Mouse (Mus musculus): Measurements from ENCODE around the gene Jaml.
"Not testable (repeated sequence)": the region's sequence is repeated elsewhere in the genome, so short reads cannot be mapped to it uniquely, and the experiment has no call there.

Gene Jaml

GRCm38 (mm10) chr9:45079011-45079410, at the start of gene Jaml:
Gene Jaml (plus strand): TSS chr9:45079183.
- no peak for DNase-seq (ENCODE audit: low read depth, low spot score)

GRCm38 (mm10) chr9:45030341-45030740, 48.6 kb upstream of the Jaml start:
- DNase-seq (ENCODE audit: low read depth, low spot score) = no peak

DNA sequence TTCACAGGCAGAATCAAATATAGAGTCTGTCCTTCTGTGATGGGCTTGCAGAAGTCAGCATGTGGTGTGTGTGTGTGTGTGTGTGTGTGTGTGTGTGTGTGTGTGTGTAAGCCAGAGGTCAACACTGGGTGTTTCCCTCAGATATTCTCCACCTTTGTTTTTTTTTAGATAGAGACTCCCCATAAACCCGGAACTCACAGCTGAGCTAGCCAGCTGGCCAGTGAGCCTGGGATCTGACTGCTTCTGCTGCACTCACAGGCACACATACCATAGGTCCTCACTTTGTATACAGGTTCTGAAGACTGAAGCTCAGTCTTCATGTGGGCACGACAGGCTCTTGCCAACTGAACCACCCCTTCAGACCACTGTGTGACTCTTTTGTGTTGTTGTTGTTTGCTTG, 46.7 kb upstream of the Jaml start:
- DNase-seq (ENCODE audit: low read depth, low spot score) = no peak

GRCm38 (mm10) chr9:45034526-45034925, 44.5 kb upstream of the Jaml start:
- DNase-seq (ENCODE audit: low read depth, low spot score) = no peak

DNA sequence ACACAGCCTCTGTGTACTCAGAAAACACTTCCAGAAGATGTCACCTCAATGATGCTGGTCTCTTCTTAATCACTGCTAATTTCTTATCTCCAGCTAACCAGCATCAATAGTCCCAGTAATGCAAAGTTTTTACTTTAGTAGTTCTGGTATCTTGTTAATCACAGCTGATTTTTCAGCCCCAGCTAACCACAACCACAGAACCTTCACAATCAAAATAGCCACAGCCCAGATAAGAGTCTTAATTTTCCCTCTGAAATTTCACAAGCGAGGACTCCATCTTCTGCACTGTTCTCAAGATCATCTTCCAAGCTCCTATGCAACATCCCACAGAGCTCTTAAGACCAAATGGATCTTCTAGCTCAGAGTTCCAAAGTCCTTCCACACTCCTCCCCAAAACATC, 41.2 kb upstream of the Jaml start:
- DNase-seq (ENCODE audit: low read depth, low spot score) = not testable (repeated sequence)

DNA sequence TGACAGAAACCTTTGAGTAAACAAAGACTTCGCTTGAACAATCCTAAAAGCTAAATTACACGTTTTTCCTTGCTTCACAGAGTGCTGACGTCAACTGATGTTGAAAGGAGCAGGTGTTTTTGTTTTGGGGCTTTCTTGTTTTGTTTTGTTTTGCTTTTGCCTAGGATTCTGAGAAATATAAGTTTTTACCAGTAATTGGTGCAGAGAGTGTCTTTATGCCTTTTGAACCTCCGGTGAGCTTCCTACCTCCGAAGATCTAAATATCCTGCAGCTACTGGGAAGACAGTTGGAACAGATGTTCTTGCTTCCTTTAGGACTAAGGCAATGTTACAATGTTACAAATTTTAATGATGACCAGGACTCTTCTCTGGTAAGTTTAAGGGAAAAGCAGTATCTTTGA, 39.5 kb upstream of the Jaml start, which contains the start of gene Mpzl2:
TSS of gene Mpzl2 (plus strand) at position 301 of the 400 bp plus-strand sequence.
- DNase-seq (ENCODE audit: low read depth, low spot score) = no peak

DNA sequence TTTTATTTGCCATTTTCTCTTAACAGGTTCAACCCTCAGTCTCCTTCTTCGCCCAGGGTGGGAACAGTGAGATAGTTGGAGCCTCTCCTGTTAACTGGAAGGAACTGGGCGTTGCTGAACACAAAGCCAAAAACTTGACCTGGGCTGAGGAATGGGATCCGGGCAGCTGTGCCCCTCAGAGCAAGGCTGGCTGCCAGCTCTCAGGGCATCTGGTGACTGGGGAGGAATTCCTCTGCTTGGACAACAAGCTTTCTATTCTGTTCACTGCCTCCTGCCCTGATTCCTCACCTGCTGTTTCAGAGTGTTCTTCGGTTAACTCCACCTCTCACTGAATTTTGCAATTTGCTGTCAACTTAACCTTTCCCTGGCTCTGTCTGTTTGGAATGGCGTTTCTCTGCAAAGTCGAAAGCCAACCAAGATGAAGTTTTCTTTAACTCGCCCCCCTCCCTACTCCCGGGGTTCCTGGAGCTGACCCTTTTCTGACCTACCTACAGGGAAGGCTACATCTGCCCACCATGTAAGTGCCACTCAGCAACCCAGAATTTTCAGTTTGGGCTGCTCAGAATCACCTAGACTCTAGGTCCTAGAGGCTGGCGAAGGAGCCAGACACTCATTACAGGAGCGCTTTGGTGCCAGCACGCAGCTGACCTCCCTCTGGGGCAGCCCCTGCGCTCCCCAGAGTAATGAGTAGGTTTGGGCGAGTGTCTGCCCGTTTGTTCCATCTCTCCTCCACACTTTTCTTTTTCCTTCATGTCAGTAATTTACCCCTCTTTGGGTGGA, 38.7 kb upstream of the Jaml start:
- DNase-seq (ENCODE audit: low read depth, low spot score) = no peak

DNA sequence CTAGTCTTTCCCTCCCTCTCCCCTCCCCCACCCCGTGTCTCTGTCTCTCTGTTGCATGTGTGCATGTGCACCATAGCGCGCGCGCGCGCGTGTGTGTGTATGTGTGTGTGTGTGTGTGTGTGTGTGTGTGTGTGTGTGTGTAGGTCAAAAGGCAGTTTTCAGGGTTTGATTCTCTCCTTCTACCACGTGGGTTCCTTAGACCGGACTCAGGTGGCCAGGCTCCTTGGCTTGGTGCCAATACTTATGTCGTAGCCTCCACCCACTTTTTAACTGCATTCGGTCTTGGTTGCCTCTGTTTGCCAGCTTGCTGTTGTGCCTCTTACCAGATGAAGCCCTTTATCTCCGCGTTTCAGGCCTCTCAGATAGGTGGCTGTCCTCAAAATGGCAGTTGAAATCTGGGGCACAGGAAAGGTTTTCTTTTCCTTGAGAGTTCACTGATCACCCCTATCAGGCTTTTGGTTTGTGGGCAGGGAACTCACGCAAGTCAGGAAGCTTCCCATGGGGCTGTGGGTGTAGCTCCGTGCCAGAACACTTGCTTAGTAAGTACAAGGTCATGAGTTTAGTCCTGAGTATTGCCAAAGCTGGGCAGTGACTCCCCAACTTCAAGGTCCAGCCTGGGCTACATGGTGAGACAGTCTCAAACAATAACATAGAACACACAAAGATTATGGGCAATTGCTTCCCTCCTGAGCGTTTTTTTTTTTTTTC, 37.7 kb upstream of the Jaml start:
- DNase-seq (ENCODE audit: low read depth, low spot score) = peak; percentile 86

- DNase-seq (ENCODE audit: low read depth, low spot score) = peak; percentile 93
These were observed 36.8 kb upstream of the Jaml start for GRCm38 (mm10) chr9:45042056-45042720.

GRCm38 (mm10) chr9:45042947-45043346, 36.0 kb upstream of the Jaml start:
- peak; percentile 28 for DNase-seq (ENCODE audit: low read depth, low spot score)

GRCm38 (mm10) chr9:45046973-45047372, 32.0 kb upstream of the Jaml start:
- no peak for DNase-seq (ENCODE audit: low read depth, low spot score)

DNA sequence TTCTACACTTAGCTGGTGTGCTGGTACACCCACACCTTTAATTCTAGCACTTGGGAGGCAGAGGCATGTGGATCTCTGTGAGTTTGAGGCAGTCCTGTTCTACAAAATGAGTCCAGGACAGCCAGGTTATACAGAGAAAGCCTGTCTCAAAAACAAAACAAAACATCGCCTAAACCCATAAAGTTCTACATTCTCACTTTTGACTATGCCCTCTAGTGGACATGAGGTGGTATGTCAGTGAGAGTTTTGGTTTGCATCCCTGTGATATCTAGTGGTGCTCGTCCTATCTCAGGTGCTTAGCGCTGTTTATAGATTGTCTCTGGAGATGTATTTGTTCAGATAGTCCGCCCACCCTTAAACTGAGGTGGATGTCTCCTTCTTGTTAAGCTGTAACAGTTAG, 30.5 kb upstream of the Jaml start:
- DNase-seq (ENCODE audit: low read depth, low spot score) = peak; percentile 68

DNA sequence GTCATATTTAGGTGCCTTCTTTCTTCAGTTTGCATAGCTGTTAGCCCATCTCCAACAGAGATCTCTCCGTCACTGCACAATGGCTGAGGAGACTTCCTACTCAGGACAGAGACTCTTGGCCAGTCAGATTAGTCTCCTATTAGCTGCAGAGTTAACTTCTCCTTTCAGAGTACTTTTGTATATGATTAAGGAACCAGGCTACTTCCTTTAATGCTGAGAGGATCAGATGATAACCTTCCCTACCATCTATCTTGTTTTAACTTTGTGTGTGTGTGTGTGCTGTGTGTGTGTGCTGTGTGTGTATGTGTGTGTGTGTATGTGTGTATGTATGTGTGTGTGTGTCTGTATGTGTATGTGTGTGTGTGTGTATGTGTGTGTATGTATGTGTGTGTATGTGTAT, 29.3 kb upstream of the Jaml start:
- DNase-seq (ENCODE audit: low read depth, low spot score) = no peak

- DNase-seq (ENCODE audit: low read depth, low spot score) = no peak
These were observed 28.7 kb upstream of the Jaml start for GRCm38 (mm10) chr9:45050301-45050700.

GRCm38 (mm10) chr9:45055082-45055713, 23.8 kb upstream of the Jaml start, which contains the start of gene Mpzl3:
Gene Mpzl3 (plus strand): TSS chr9:45055186.
- peak; percentile 97 for DNase-seq (ENCODE audit: low read depth, low spot score)

DNA sequence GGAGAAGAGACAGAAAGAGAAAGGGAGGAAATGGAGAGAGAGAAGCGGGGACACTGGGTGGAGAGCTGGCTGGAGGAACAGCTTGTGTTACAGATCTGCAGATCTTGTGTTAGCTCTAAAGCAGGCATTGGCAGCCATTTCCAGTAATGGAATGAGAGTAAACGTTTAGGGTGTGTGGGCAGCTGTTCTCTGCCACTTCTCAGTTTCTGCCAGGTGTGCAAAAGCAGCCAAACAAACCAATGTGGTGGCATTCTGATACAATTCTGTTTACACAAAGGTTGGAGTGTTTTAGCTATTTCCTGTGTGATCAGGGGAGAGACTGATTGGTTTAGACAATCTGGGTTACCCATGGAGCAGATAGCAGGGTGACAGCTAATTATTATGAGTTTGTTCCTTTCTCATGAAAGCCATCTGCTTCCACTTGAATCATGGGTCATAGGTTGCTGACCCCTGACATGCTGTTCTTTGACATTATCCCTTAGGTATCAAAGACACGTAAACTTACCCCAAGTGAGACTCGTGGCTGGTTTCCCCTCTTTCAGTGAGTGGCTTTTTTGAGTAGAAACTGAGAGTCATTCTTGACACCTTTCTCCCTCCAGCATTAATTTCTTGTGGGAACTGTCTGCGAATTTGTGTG, 20.6 kb upstream of the Jaml start:
- no peak for DNase-seq (ENCODE audit: low read depth, low spot score)

GRCm38 (mm10) chr9:45060151-45060550, 18.8 kb upstream of the Jaml start:
- DNase-seq (ENCODE audit: low read depth, low spot score) = no peak

DNA sequence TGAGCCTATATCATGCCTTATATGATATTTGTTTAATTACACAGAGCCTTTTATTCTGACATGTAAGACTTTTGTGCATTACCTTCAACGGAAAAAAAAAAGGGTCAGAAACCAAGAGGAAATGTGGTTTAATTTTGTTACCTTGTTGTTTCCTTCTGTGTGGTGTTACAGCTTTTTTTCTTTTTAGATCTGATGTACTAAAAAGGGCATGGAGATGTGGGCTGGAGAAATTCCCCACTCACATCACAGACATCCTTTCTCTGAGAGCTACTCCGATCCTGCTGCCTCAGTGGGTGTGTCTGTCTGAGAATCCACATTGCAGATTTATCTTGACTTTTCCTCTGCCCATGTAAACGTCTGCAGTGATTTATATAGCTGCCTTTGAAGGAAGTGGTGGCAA, 16.3 kb upstream of the Jaml start:
- no peak for DNase-seq (ENCODE audit: low read depth, low spot score)

DNA sequence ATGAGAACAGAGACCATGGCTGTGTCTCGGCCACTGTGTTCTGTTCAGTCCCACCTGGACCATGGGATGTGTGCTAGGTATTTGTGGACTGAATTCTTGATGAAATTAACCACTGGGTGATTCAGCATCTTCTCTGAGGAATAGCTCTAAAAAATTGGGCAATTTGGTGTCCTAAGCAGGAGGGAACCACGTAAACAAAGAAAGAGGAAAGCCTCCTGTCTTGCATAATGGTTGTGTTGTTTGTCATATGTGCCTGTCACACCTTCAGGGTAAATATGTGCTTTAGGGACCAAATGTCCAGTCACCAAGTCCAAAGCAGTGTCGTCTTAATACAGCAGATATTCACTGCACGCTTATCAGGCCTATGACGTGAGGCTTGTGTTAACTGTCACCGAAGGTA, 14.6 kb upstream of the Jaml start:
- no peak for DNase-seq (ENCODE audit: low read depth, low spot score)

- no peak for DNase-seq (ENCODE audit: low read depth, low spot score)
These were observed 12.2 kb upstream of the Jaml start for GRCm38 (mm10) chr9:45066735-45067134.

DNA sequence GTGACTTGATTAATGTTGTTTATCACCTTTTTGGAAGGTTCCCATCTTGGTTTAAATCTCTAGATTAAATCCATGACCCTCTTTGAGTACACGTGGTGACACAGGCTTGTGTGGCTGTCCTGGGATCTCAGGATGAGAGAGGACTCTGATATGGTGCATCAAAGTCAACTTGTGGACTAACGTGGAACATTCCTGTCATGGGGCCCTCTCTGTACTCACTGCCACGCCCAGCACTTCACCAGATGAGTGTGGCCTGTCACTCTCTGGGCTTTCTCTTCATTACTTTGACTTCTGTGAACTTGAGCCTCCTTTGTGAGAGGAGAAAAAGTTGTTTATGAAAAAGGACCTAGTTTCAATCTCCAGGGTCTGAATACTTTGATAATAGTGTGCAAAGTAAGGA, 7.2 kb upstream of the Jaml start:
- no peak for DNase-seq (ENCODE audit: low read depth, low spot score)

DNA sequence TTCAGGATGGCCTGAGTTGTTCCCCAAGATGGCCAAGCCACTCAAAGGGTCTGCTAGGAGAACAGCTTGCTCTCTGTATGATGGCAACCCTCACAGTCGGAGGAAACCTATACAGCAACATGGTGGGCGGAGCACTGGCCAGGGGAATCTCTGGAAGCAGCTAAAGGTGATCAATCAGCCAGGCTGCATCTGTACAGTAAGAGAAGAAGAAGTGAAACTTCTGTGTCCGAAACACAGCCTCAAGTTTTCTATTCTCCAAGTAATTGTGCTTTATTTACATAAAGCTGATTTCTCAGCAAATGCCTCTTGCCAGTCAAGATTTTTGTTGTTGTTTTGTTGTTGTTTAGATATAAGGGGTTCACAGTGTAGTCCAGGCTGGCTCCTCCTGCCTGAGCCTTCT, 1.1 kb upstream of the Jaml start:
- DNase-seq (ENCODE audit: low read depth, low spot score) = no peak

All from ZHBTc4 (cell line).